Mouse (Mus musculus) CH12.LX (cell line): ENCODE data around the gene Ift81.

Experiments
- CTCF ChIP-seq, 2 experiments: IDR thresholded peaks in 1 of 2; conservative IDR thresholded peaks in 1 of 2; 2 replicates each; pipeline ENCODE4 v1.5.1; 2011 to 2012; ENCODE audit warnings: low read depth in 2 of 2, low read length in 2 of 2, improper control_type of control experiment in 1 of 2, inconsistent platforms in 1 of 2, mild to moderate bottlenecking in 1 of 2, moderate library complexity in 1 of 2
- GABPA ChIP-seq: IDR thresholded peaks from 2 replicates; pipeline ENCODE4 v1.6.1; 2012; ENCODE audit warnings: low read depth, low read length, improper control_type of control experiment, inconsistent platforms; ENCODE audit not compliant: insufficient replicate concordance
- MAFK ChIP-seq: IDR thresholded peaks from 2 replicates; pipeline ENCODE4 v1.6.1; 2011; ENCODE audit warnings: low read length, improper control_type of control experiment; ENCODE audit not compliant: insufficient replicate concordance
- MAX ChIP-seq: IDR thresholded peaks from 2 replicates; pipeline ENCODE4 v1.6.1; 2011; ENCODE audit warnings: low read length, improper control_type of control experiment
- MXI1 ChIP-seq: IDR thresholded peaks from 2 replicates; pipeline ENCODE4 v1.6.1; 2011; ENCODE audit warnings: mild to moderate bottlenecking, low read depth, low read length, improper control_type of control experiment
- NELFE ChIP-seq: IDR thresholded peaks from 2 replicates; pipeline ENCODE4 v1.6.1; 2011; ENCODE audit warnings: low read depth, low read length, improper control_type of control experiment
- POLR2A ChIP-seq: IDR thresholded peaks from 2 replicates; pipeline ENCODE4 v1.6.1; 2011; ENCODE audit warnings: low read depth, mild to moderate bottlenecking, improper control_type of control experiment, low read length
- RAD21 ChIP-seq: IDR thresholded peaks from 2 replicates; pipeline ENCODE4 v1.6.1; 2011; ENCODE audit warnings: low read depth, mild to moderate bottlenecking, low read length, improper control_type of control experiment, moderate library complexity
- USF1 ChIP-seq: IDR thresholded peaks from 2 replicates; pipeline ENCODE4 v1.6.1; 2014; ENCODE audit warnings: low read depth, mild to moderate bottlenecking, inconsistent platforms, low read length, improper control_type of control experiment
- ZC3H11A ChIP-seq: IDR thresholded peaks from 2 replicates; pipeline ENCODE4 v1.6.1; 2012; ENCODE audit warnings: low read depth, mild to moderate bottlenecking, inconsistent platforms, low read length, improper control_type of control experiment
- ZMIZ1 ChIP-seq: IDR thresholded peaks from 2 replicates; pipeline ENCODE4 v1.6.1; 2012; ENCODE audit warnings: low read depth, mild to moderate bottlenecking, inconsistent platforms, low read length, improper control_type of control experiment
- ZNF384 ChIP-seq: IDR thresholded peaks from 2 replicates; pipeline ENCODE4 v1.6.1; 2012; ENCODE audit warnings: low read depth, low read length, improper control_type of control experiment, inconsistent platforms

- TF ChIP-seq ZC3H11A (no peak), POLR2A (no peak), MXI1 (no peak), USF1 (no peak), GABPA (no peak), CTCF (conservative IDR thresholded peaks at IDR 0.05 in 1 of 2, IDR thresholded peaks at IDR 0.05 in 1 of 2; ENCODE audit: low read depth in 2 of 2, low read length in 2 of 2) (no peak), NELFE (no peak), MAFK (no peak), RAD21 (no peak), ZMIZ1 (no peak), ZNF384 (no peak), MAX (no peak)
These were observed 102.3 kb downstream of the Ift81 start for GRCm38 (mm10) chr5:122512011-122512410.
